Mouse (Mus musculus) spleen, postnatal 10 days (tissue): ENCODE measurements at regions not wholly inside any gene's neighbourhood (a gene's known extent, or its start where the extent isn't known, plus 50 kb on each side); places are given as distances from the start of the nearest gene placed in this dataset.

Experiments used
- DNase-seq, 2 experiments: peaks; one replicate each; pipeline ENCODE4 v3.0.0; 2021 to 2022; ENCODE audit warnings: low spot score in 2 of 2

DNA sequence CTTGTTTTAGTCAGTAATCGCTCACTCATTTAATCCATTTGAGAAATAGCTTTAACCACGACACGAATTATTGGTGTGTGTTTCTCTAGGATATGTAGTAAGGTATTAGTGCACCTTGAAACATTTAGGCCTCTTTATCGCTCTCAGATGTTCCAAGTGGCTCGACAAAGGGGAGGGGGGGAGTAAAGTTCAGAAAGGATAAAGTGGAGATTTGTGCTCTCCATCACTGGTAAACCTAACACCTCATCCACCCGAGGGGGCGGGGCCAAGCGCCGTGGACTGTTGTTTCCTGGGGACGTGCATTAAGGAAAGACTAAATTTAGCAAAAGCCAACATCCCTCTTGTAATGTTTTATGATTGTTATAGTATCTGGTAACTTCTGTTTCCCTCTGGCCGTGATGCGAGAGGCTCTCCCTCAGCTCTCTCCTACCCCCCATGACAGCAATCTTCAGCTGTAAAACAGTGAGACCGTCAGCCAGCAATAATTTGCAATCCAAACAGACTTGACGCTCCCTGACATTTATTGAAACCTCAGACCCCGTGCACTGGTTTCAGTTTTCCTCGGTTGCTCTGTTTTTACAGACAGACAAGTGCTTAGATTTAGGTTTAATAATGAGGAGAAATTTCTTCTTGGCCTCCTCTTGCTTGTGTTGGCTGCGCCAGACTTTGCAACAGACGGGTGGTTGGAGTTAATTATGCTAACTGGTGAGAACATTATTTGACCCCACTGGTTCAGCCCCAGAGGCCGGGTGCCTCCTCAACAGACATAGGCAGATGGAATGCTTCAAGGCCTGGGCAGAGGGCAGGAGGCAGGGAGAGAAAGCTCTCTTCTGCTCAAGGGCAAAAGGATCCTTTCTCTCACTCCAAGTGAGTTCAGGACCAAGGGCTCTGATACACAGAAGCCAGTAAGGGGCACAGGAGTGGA, 542.8 kb upstream of the Sox9 start:
- DNase-seq: no peak

DNA sequence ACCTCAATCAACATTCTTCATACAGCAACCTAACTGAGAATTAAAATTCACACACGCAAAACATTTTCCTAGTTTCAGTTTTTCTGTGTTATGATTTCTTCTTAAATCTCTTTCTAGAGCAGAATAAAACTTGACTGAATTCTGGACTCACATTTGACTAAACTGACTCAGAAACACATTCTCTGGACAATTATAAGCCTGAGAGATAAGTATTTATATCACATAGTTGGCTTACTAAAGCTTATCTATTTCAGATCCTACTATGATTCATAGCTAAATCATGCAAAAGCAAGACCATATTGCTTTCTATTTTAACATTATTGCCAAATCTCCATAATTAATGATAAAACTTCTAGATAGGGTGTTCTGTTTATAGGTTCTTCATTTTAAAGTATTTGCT, 529.5 kb upstream of the Sox9 start:
- DNase-seq: no peak

- no peak for DNase-seq
Measured at GRCm38 (mm10) chr11:112253061-112253460, 529.0 kb upstream of the Sox9 start.

DNA sequence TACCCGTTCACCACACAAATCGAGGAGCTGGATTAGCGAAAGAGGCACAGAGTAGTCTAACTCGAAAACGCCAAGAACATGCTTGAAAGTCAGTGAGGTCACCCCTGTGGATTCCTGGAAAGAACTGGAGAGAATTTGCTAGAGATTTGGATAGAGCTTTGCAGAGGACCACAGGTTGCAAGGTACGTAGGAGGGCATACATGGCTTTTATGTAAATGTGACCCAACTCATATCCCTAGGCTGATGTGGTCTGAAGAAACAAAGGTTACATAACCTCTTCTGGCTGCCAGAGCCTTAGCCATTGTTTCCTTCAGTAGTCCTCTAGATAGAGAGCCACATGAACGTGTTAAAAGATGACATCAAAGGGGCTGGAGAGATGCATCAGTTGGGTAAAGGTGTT, 525.7 kb upstream of the Sox9 start:
- no peak for DNase-seq

DNA sequence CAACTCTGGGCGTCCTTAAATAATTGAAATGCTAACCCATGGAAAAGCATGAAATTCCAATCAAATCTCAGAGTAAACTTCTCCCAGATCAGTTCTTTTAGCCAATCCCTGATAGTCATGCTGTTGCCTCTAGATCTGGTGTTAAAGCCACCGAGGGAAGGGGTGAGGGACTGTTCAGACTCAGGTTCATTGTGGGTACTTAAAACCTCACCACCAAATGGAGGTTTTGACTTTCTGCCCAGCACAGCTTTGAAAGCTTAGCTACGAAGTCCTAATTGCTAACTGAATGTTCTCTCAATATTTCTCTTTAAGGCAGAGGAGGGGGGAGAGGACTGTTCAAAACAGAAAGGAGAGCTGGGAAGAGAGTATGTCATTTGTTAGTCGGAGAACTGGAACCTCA, 517.9 kb upstream of the Sox9 start:
- no peak for DNase-seq

DNA sequence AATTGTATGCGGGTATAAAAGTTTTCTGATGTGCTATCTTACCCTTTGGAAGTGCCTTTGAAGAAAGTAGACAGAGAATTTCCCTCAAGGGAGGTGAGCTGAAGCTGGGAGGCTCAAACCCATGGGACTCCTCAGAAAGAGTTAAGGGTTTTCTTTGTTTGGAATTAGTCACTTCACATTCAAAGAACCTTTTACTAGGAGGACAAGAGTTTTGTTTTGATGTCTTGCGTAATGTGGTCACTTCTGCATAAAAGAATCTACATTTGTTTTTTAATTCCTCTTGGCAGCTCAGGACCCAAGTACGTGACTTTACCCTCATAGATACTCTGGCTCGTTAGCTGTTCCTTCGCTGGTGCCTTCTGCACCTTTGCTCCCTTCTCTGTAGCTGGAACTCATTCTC, 511.1 kb upstream of the Sox9 start:
- DNase-seq: no peak

- no peak for DNase-seq
Measured at GRCm38 (mm10) chr11:112278566-112278965, 503.5 kb upstream of the Sox9 start.

GRCm38 (mm10) chr11:112282911-112283310, 499.1 kb upstream of the Sox9 start:
- DNase-seq: no peak

- no peak for DNase-seq
Measured at GRCm38 (mm10) chr11:112298901-112299341, 483.1 kb upstream of the Sox9 start.

- no peak for DNase-seq
Measured at GRCm38 (mm10) chr11:112303091-112303490, 478.9 kb upstream of the Sox9 start.

DNA sequence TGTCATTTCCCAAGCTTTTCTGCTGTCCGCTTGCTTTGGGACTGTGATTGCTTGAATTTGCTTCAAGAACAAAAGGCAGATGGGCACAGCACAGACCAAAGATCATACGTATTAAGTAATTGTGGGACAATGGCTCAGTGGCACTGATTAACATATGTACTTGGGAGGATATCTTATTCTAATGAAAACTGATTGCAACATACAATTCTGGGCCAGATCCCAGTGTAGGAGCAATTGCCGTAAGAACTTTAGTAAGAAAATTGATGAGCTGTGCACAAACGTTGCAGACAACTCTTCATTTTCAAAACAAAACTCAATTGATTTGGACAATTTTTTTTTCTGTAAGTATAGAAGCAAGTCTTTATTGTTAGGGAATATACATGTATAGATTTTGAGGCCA, 456.2 kb upstream of the Sox9 start:
- DNase-seq: no peak

- DNase-seq: no peak
Measured at GRCm38 (mm10) chr11:112327606-112328005, 454.4 kb upstream of the Sox9 start.

- no peak for DNase-seq
Measured at GRCm38 (mm10) chr11:112345133-112345532, 436.9 kb upstream of the Sox9 start.

GRCm38 (mm10) chr11:112345586-112345985, 436.4 kb upstream of the Sox9 start:
- no peak for DNase-seq

DNA sequence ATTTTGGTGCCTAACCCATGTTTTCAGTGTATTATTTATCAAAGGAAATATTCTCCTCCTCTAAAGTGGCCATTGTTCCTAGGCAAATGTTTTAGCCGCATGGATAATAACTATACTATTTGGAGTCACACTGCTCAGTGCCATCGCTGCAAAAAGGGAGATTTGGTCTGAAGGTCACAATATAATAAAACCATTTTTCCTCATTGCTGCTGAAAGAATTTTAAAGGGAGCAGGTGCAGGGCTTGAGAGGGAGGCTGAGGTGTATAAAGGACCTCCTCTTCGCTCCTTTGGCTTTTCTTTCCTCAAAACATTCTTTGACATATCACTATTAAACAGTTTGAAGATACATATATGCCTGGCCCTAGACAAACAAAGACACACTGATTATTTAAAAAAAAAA, 435.9 kb upstream of the Sox9 start:
- DNase-seq: no peak

DNA sequence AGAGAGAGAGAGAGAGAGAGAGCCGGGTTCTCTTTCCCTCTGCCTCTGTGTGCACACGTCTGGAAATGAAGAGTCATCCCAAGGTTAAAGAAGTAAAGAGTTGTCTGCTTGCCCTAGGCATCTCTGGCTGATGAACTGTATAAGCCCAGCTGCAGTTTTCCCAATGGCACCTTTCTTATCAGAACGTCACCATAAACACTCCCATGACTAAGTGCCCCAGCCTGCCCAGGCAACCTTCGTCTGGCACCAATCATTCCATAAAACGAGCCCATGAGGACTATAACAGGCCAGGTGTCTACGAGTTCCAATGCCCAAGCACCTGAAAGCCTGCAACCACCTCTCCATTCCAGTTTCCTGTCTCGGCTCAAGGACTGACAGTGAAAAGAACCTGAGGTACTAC, 435.5 kb upstream of the Sox9 start:
- no peak for DNase-seq

GRCm38 (mm10) chr11:112355311-112355710, 426.7 kb upstream of the Sox9 start:
- DNase-seq: no peak

- no peak for DNase-seq
Measured at GRCm38 (mm10) chr11:112366715-112367114, 415.3 kb upstream of the Sox9 start.

GRCm38 (mm10) chr11:112370941-112371340, 411.1 kb upstream of the Sox9 start:
- DNase-seq: no peak

DNA sequence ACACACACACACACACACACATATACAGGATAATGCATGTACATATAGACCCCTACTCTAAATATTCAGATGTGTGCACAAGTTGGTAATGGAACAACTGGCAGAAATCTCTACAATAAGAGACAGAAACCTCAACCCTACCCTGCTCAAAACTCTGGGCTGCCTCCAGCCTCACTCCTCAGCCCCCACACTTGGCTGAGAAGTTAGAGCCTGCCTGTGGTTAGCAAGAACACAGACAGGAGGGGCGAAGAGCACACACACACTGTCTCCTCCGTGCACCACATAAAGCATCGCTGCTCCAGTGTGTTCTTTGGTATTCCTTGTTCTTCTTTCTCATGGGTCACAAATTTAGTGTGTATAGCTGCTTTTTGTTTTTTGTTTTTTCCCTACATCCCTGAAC, 382.0 kb upstream of the Sox9 start:
- no peak for DNase-seq

DNA sequence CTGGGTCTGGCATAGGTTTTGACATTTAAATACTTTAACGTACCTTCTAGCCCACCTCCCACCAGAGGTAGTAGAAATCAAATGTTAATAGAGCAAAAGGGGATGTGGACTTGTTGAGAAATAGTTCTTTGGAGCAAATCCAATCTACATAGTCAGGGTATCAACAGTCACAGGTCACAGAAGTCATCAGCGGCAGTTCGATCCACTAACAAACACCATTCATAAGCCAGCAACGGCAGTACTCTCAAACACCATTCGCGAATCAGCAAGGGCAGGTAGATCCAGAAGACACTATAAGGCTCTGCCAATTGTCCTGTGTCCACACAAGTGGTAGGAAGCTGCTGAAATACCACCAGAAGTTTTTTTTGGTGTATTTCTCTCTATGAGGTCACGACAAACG, 374.3 kb upstream of the Sox9 start:
- DNase-seq: no peak

- DNase-seq: no peak
Measured at GRCm38 (mm10) chr11:112412434-112412833, 369.6 kb upstream of the Sox9 start.

DNA sequence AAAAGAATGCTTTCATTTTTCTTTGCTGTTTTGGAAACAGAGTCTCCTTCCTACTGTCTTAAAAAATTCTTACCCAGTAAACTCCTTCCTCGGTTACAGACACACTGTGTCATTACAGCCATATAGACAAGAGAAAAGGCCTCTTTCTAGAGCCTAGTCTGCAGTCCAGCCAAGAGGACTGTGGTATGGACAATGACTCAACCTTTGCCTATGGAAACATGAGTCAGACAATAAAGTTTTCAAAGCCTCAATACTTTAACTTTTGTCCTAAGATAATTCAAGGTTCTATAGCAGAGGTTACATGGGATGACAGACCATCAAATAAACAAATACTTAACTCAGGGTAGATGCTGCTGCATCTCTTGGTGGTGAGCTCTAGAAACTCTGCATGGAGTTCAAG, 339.4 kb upstream of the Sox9 start:
- no peak for DNase-seq

DNA sequence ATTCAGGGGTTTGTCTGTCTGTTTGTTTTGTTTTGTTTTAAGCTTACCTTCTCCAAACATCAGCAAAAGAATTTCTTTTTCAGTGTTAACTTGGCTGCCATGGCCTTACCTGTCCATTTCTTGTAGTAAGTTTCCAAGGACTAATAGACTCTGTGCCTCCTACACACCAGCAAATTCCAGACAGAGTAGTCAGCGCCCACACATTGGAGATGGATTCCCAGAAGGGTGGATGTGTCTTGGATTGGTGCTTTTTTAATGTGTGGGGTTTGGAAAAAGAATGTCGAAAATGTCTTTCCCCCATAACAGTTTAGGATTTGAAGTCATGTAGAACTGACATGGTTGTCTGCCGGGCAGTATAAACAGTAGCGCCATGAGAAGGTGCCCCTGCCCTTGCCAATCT, 338.1 kb upstream of the Sox9 start:
- DNase-seq: no peak
